Mouse (Mus musculus) E14TG2a.4 (cell line): ENCODE measurements around the gene Itga10.

Source experiments
- H3K27me3 ChIP-seq: 2 replicates; pipeline ENCODE4 v1.6.1; 2014; ENCODE audit warnings: low read length, control low read depth; ENCODE audit not compliant: insufficient read depth
- H3K36me3 ChIP-seq: 2 replicates; pipeline ENCODE4 v1.6.1; 2014; ENCODE audit warnings: low read length, control low read depth; ENCODE audit not compliant: insufficient read depth
- H3K4me1 ChIP-seq: replicated peaks from 2 replicates; pipeline ENCODE4 v1.6.1; 2014; ENCODE audit warnings: low read depth, low read length, control low read depth
- H3K4me3 ChIP-seq: replicated peaks from 2 replicates; pipeline ENCODE4 v1.5.1; 2014; ENCODE audit warnings: mild to moderate bottlenecking, low read length
- H3K9me3 ChIP-seq: 2 replicates; pipeline ENCODE4 v1.6.1; 2014; ENCODE audit warnings: low read length, control low read depth
- CTCF ChIP-seq: conservative IDR thresholded peaks from 2 replicates; pipeline ENCODE4 v1.5.1; 2014; ENCODE audit warnings: low read length
- NANOG ChIP-seq: IDR thresholded peaks from 2 replicates; pipeline ENCODE4 v1.6.1; 2014; ENCODE audit warnings: borderline replicate concordance, low read length, mixed read lengths
- POU5F1 ChIP-seq: IDR thresholded peaks from 2 replicates; pipeline ENCODE4 v1.6.1; 2014; ENCODE audit warnings: low read length, borderline replicate concordance

The Itga10 gene

GRCm38 (mm10) chr3:96629729-96630600 lies 15.4 kb upstream of the Itga10 start, which contains the start of gene Rbm8a:
Rbm8a (plus strand) TSS chr3:96629933.
- Histone ChIP-seq H3K4me3 (peak within 1 kb of the TSS; percentile 89), H3K9me3 (no peaks in the 10 kb centered on the region)
- TF ChIP-seq POU5F1: no peak

GRCm38 (mm10) chr3:96632058-96632457 lies 13.3 kb upstream of the Itga10 start:
- Histone ChIP-seq H3K9me3 (no peaks in the 10 kb centered on the region), H3K36me3 (peaks cover 40% of the 10 kb centered on the region), H3K27me3 (no peaks in the 10 kb centered on the region), H3K4me1 (peaks cover 63% of the 10 kb centered on the region), H3K4me3 (no peak overlapping the region)
- TF ChIP-seq POU5F1: no peak
- no peak for TF ChIP-seq CTCF
- TF ChIP-seq NANOG: no peak

More at GRCm38 (mm10) chr3:96629729-96630600, 15.4 kb upstream of the Itga10 start, which contains the start of gene Rbm8a:
- Histone ChIP-seq H3K36me3 (peaks cover 56% of the 10 kb centered on the region), H3K27me3 (no peaks in the 10 kb centered on the region), H3K4me1 (peaks cover 64% of the 10 kb centered on the region)

DNA sequence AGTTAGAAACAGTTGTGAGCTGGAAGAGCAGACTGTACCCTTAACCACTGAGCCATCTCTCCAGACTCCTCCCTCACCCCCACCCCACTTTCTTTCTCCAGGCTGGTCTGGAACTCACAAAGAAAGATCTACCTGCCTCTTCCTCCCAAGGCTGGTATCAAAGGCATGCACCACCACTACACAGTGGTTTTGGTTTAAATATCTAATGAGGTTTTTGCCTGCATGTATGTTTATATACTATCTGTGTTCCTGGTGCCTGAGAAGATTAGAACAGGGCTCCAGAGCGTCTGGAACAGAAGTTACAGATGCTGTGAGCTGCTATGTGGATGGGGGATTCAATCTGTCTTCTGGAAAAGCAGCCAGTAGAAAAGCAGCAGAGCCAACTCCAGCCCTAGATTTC lies 11.4 kb upstream of the Itga10 start:
- H3K36me3 ChIP-seq: peaks cover 52% of the 10 kb centered on the region
- no peaks in the 10 kb centered on the region for H3K9me3 ChIP-seq
- TF ChIP-seq NANOG (no peak), CTCF (no peak), POU5F1 (no peak)
- H3K27me3 ChIP-seq: no peaks in the 10 kb centered on the region
- H3K4me3 ChIP-seq: no peak overlapping the region
- peaks cover 65% of the 10 kb centered on the region for H3K4me1 ChIP-seq

DNA sequence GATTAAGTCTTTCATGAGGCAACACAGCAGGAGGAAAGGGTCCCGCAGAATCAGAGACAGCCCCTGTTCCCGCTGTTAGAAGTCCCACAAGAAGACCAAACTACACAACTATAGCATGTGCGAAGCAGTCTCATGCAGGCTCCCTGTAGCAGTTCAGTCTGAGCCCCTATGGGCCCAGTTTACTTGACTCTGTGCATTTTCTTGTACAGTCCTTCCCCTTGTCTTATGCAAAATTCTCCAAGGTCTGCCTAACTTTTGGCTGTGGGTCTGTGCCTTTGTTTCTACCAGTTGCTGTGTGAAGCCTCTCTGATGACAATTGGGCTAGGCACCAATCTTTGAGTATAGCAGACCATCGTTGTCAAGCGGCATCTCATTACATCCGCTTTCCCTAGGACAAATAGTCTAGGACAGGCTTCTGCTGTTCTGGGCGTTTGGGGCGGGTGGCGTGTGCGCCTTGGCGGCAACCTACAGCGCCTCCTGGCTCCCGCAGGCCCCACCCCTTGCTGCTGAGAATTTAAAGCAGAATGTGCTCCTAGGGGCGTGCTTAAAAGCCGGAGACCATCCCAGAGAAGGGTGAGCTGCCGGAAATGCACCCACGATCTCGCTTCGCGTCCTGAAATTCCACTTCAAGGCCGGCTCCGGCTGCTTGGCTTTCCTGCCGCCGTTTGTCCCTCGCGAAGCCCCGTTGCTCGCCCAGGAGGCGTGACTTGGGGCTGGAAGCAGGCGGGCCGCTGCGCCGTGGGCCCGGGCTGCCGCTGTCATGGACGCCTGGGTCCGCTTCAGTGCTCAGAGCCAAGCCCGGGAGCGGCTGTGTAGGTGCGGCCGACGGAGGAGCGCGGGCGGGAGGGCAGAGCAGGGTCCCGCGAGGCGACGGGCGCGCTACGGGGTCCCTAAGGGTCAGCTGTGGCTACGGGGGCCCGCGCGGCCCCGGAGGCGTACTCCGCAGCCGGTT lies 10.2 kb upstream of the Itga10 start, which contains the start of the genes Pex11b and Gm42957:
TSS of gene Pex11b (plus strand) at position 449 of the 952 bp plus-strand sequence.
TSS of gene Gm42957 (plus strand) at position 547 of the 952 bp plus-strand sequence.
- H3K27me3 ChIP-seq: no peaks in the 10 kb centered on the region
- H3K9me3 ChIP-seq: no peaks in the 10 kb centered on the region
- peak within 1 kb of the TSS; percentile 93 for H3K4me3 ChIP-seq
- H3K36me3 ChIP-seq: peaks cover 63% of the 10 kb centered on the region
- no peak for TF ChIP-seq NANOG
- TF ChIP-seq CTCF: no peak
- TF ChIP-seq POU5F1: no peak
- H3K4me1 ChIP-seq: peaks cover 65% of the 10 kb centered on the region

DNA sequence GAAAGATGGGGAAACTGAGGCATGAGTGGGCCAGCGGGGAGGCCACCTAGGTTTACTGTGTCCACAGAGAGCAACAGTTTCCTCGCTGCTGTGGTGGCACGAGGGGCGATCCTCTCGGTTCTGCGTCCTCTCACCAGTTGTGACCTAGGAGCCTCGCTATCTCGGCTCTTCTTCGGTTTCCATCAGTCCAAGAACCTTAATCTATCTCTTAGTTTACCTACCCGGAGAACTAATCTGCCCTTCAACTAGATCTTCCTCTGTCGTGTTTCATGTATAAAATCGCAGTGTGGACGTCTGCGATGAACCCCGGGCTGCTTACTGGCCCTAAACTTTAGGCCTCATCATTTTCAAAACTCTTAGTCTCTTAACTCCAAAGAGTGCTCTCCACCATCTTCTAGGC lies 9.5 kb upstream of the Itga10 start:
- no peak for TF ChIP-seq POU5F1
- TF ChIP-seq CTCF: no peak
- TF ChIP-seq NANOG: no peak
- peaks cover 63% of the 10 kb centered on the region for H3K36me3 ChIP-seq

DNA sequence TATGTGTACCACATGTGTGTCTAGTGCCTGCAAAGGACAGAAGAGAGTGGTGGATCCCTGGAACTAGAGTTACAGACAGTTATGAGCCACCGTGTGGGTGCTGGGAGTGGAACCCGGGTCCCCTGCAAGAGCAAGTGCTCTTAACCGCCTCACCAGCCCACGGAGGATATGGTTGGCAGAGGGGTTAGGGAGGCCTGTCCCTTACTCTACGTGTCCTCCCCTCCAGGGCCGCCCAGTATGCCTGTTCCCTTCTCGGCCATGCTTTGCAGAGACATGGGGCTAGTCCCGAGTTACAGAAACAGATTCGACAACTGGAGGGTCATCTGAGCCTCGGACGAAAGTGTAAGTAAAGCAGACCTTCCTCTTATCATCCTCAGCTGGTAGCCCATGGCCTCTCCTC lies 8.9 kb upstream of the Itga10 start:
- TF ChIP-seq POU5F1: no peak
- TF ChIP-seq CTCF: no peak
- TF ChIP-seq NANOG: no peak
- H3K9me3 ChIP-seq: no peaks in the 10 kb centered on the region

More for the DNA sequence above, 9.5 kb upstream of the Itga10 start:
- H3K27me3 ChIP-seq: no peaks in the 10 kb centered on the region
- H3K4me1 ChIP-seq: peaks cover 61% of the 10 kb centered on the region
- H3K4me3 ChIP-seq: peak overlapping the region; percentile 93
- H3K9me3 ChIP-seq: no peaks in the 10 kb centered on the region

GRCm38 (mm10) chr3:96639219-96639618 lies 6.2 kb upstream of the Itga10 start:
- TF ChIP-seq CTCF (peak; percentile 58), POU5F1 (no peak), NANOG (no peak)
- Histone ChIP-seq H3K36me3 (peaks cover 63% of the 10 kb centered on the region), H3K4me3 (no peak overlapping the region), H3K27me3 (no peaks in the 10 kb centered on the region), H3K9me3 (no peaks in the 10 kb centered on the region), H3K4me1 (peaks cover 30% of the 10 kb centered on the region)

More for the DNA sequence above, 8.9 kb upstream of the Itga10 start:
- H3K27me3 ChIP-seq: no peaks in the 10 kb centered on the region
- H3K36me3 ChIP-seq: peaks cover 63% of the 10 kb centered on the region
- peak overlapping the region; percentile 93 for H3K4me3 ChIP-seq
- H3K4me1 ChIP-seq: peaks cover 55% of the 10 kb centered on the region

DNA sequence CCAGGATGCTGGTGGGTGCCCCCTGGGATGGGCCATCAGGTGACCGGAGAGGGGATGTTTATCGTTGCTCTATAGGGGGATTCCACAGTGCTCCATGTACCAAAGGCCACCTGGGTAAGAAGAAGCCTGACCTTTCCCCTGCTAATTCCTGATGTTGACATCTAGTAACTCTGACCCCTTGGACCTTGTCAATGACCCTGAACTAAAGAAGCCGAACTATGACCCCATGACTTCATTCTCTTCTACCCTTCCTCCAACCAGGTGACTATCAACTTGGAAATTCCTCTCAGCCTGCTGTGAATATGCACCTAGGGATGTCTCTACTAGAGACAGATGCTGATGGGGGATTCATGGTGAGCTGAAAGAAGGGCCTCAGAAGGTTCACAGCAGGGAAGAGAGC lies 2.0 kb downstream of the Itga10 start:
- H3K4me1 ChIP-seq: peaks cover 40% of the 10 kb centered on the region

More for the DNA sequence above, 2.0 kb downstream of the Itga10 start:
- peaks cover 25% of the 10 kb centered on the region for H3K36me3 ChIP-seq
- TF ChIP-seq CTCF: no peak
- TF ChIP-seq POU5F1: no peak
- TF ChIP-seq NANOG: no peak
- no peaks in the 10 kb centered on the region for H3K9me3 ChIP-seq
- no peak overlapping the region for H3K4me3 ChIP-seq
- no peaks in the 10 kb centered on the region for H3K27me3 ChIP-seq
